Mouse (Mus musculus): ENCODE measurements around the gene Wwp2.

- TF ChIP-seq MAFK (IDR thresholded peaks at IDR 0.05; ENCODE audit: insufficient read depth, low read depth, low read length) (no peak), ZNF384 (IDR thresholded peaks at IDR 0.05; ENCODE audit: low read depth, low read length) (no peak), HCFC1 (IDR thresholded peaks at IDR 0.05; ENCODE audit: borderline replicate concordance, insufficient read depth, low read length) (no peak)
Measured at GRCm38 (mm10) chr8:107599691-107600090, 163.5 kb downstream of the Wwp2 start.

Data from ES-E14 (cell line).